Mouse (Mus musculus): ENCODE measurements around the gene Rad51b. TPM values are rescaled to one million over a fixed set of nuclear protein-coding genes. Genes with fewer than 3 reads are reported as not detected.

The Rad51b gene
- total and polyA plus RNA-seq, 3 experiments: 6.5 to 8.6 (median 8.5) TPM

DNA sequence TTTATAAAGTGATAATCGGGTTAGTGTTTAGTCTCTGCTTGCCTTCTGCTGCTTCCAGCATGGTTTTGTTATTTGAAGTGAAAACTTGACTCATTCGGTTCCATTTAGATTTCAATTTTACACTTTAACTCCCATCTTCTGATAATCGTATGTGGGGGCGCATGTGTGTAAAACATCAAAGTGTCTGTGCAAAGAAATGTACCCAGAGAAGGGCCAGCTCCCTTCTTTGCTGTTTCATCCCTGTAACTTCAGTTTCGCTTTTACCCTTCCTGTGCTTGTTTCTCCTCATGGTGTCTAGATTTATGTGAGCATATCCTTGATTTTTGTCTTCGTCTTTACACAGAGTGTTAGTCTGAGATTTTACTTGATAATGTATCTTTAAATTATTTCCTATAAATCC is 142.9 kb downstream of the Rad51b start:
- Histone ChIP-seq H3K79me2 (replicated peaks; ENCODE audit: control insufficient read depth, extremely low read depth, insufficient read depth, poor library complexity, severe bottlenecking) (no peaks in the 10 kb centered on the region), H3K27ac (ENCODE audit: insufficient read depth, low read depth) (no peak overlapping the region), H3K4me2 (ENCODE audit: insufficient read depth, low read depth, poor library complexity, severe bottlenecking) (peak overlapping the region; percentile 75), H3K4me1 (ENCODE audit: control insufficient read depth in 1 of 2, insufficient read depth in 2 of 2) (peaks cover 23 to 84% of the 10 kb centered on the region in 2 experiments), H3K27me3 (replicated peaks) (no peaks in the 10 kb centered on the region), H3K4me3 (replicated peaks in 1 of 3; ENCODE audit: low read depth in 2 of 3, low read length in 2 of 3, poor library complexity in 1 of 3) (no peak overlapping the region), H3K9ac (ENCODE audit: insufficient read depth, low read depth) (peak overlapping the region; percentile 22; the same call in 1 of the 2 replicates), H3K9me3 (replicated peaks; ENCODE audit: low read length) (no peaks in the 10 kb centered on the region), H3K36me3 (replicated peaks in 1 of 2; ENCODE audit: control insufficient read depth in 1 of 2, insufficient read depth in 1 of 2, low read length in 1 of 2) (no peaks in the 10 kb centered on the region)
- TF ChIP-seq NRF1 (IDR thresholded peaks at IDR 0.05; ENCODE audit: low read depth, low read length): no peak
- no peak for TF ChIP-seq POLR2A (IDR thresholded peaks at IDR 0.05; ENCODE audit: low read depth, low read length)
- TF ChIP-seq MXI1 (IDR thresholded peaks at IDR 0.05; ENCODE audit: low read depth, low read length): no peak
- TF ChIP-seq MAFK (IDR thresholded peaks at IDR 0.05; ENCODE audit: insufficient replicate concordance, low read length): no peak
- TF ChIP-seq TBP (conservative IDR thresholded peaks at IDR 0.05; ENCODE audit: low read depth, low read length): no peak
- no peak for TF ChIP-seq JUN (IDR thresholded peaks at IDR 0.05; ENCODE audit: insufficient read depth, low read depth, low read length)
- TF ChIP-seq CHD2 (IDR thresholded peaks at IDR 0.05; ENCODE audit: low read length): no peak
- TF ChIP-seq ZKSCAN1 (IDR thresholded peaks at IDR 0.05; ENCODE audit: borderline replicate concordance, low read depth, low read length): no peak
- TF ChIP-seq SIN3A (IDR thresholded peaks at IDR 0.05; ENCODE audit: low read length): no peak
- TF ChIP-seq HCFC1 (IDR thresholded peaks at IDR 0.05; ENCODE audit: low read depth, low read length): no peak
- TF ChIP-seq POLR2AphosphoS2 (IDR thresholded peaks at IDR 0.05; ENCODE audit: low read depth, low read length): no peak
- no peak for TF ChIP-seq JUND (conservative IDR thresholded peaks at IDR 0.05; ENCODE audit: low read depth, low read length)
- no peak for TF ChIP-seq GABPA (IDR thresholded peaks at IDR 0.05; ENCODE audit: insufficient replicate concordance, low read depth, low read length)
- TF ChIP-seq MEF2A (IDR thresholded peaks at IDR 0.05; ENCODE audit: borderline replicate concordance, low read depth, low read length): no peak
- DNase-seq (ENCODE audit: extremely low read depth): no peak
- dilution Hi-C loops (cut with MboI; ENCODE audit: extremely low pct_ligation_motif_present, extremely low pct_unique_long_range_greater_than_20kb, low sequenced_read_pairs) (no loop called here), in situ Hi-C loops (cut with MboI; ENCODE audit: low pct_ligation_motif_present, low pct_unique_long_range_greater_than_20kb, low sequenced_read_pairs) (no loop called here)

DNA sequence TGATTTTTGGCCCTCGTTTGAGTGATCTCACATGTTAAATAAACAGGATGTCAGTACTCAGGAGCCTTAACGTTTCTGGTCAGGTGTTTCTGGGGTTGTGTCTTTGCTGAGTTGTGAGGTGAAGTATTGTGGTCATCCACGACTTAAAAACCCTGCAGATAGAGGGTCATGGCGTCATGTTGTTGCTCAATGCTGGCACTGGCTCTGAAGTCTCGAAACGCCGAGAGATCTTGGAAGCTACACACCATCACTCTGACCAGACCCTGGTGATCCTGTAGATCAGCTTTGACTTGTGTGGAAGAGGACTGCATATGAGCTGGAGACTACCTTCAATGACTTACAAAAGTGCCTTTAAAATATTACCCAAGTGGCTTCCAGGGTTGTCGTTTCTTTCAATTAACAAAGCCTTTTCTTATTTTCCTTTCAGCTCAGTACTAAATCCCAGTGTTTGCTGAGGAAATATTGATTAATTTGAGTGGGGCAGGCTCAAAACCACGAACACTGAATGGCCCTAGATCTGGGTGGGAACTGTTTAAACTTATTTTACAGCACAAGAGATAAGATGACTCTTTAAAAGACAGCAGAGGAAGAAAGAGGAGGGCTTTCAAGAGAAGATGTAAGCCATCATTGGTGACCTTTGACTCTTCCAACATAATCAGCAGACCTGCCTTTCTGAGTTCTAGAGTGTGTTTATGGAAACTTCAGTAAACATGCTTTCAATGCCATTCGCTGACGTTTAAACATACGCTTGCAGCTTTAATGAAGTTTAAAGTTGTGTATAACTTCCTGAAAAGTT is 144.3 kb downstream of the Rad51b start:
- Histone ChIP-seq H3K79me2 (replicated peaks; ENCODE audit: control insufficient read depth, extremely low read depth, insufficient read depth, poor library complexity, severe bottlenecking) (no peaks in the 10 kb centered on the region), H3K4me3 (replicated peaks in 1 of 3; ENCODE audit: low read depth in 2 of 3, low read length in 2 of 3, poor library complexity in 1 of 3) (no peak overlapping the region), H3K36me3 (replicated peaks in 1 of 2; ENCODE audit: control insufficient read depth in 1 of 2, insufficient read depth in 1 of 2, low read length in 1 of 2) (no peaks in the 10 kb centered on the region), H3K27ac (ENCODE audit: insufficient read depth, low read depth) (peak overlapping the region; percentile 87), H3K9me3 (replicated peaks; ENCODE audit: low read length) (no peaks in the 10 kb centered on the region), H3K4me1 (ENCODE audit: control insufficient read depth in 1 of 2, insufficient read depth in 2 of 2) (peaks cover 21 to 86% of the 10 kb centered on the region in 2 experiments), H3K27me3 (replicated peaks) (no peaks in the 10 kb centered on the region), H3K4me2 (ENCODE audit: insufficient read depth, low read depth, poor library complexity, severe bottlenecking) (peak overlapping the region; percentile 93), H3K9ac (ENCODE audit: insufficient read depth, low read depth) (peak overlapping the region; percentile 56)
- 0 out of 2 replicates have a peak, but pooled peaks have one; percentile 18 for TF ChIP-seq MAX (IDR thresholded peaks at IDR 0.05; ENCODE audit: low read length)
- TF ChIP-seq MAFK (IDR thresholded peaks at IDR 0.05; ENCODE audit: insufficient replicate concordance, low read length): no peak
- no peak for TF ChIP-seq SIN3A (IDR thresholded peaks at IDR 0.05; ENCODE audit: low read length)
- TF ChIP-seq POLR2A (IDR thresholded peaks at IDR 0.05; ENCODE audit: low read depth, low read length): no peak
- TF ChIP-seq CTCF (conservative IDR thresholded peaks at IDR 0.05 in 1 of 2, IDR thresholded peaks at IDR 0.05 in 1 of 2; ENCODE audit: low read depth in 2 of 2, low read length in 2 of 2): no peak
- TF ChIP-seq MXI1 (IDR thresholded peaks at IDR 0.05; ENCODE audit: low read depth, low read length): 0 out of 2 replicates have a peak, but pooled peaks have one; percentile 48
- no peak for TF ChIP-seq E2F4 (IDR thresholded peaks at IDR 0.05; ENCODE audit: insufficient replicate concordance, low read depth, low read length)
- TF ChIP-seq TCF12 (IDR thresholded peaks at IDR 0.05; ENCODE audit: low read depth, low read length): no peak
- TF ChIP-seq NELFE (IDR thresholded peaks at IDR 0.05; ENCODE audit: low read depth, low read length): no peak
- TF ChIP-seq ZMIZ1 (IDR thresholded peaks at IDR 0.05; ENCODE audit: low read depth, low read length): no peak
- no peak for TF ChIP-seq GABPA (IDR thresholded peaks at IDR 0.05; ENCODE audit: insufficient replicate concordance, low read depth, low read length)
- no peak for TF ChIP-seq USF1 (IDR thresholded peaks at IDR 0.05; ENCODE audit: low read depth, low read length)
- TF ChIP-seq EP300 (IDR thresholded peaks at IDR 0.05; ENCODE audit: low read length): no peak
- no peak for TF ChIP-seq USF2 (conservative IDR thresholded peaks at IDR 0.05; ENCODE audit: low read depth, low read length)
- TF ChIP-seq MAZ (IDR thresholded peaks at IDR 0.05; ENCODE audit: low read depth, low read length): no peak
- TF ChIP-seq JUN (IDR thresholded peaks at IDR 0.05; ENCODE audit: insufficient read depth, low read depth, low read length): no peak
- no peak for TF ChIP-seq HCFC1 (IDR thresholded peaks at IDR 0.05; ENCODE audit: low read depth, low read length)
- no peak for TF ChIP-seq ELF1 (IDR thresholded peaks at IDR 0.05; ENCODE audit: low read depth, low read length)
- peak; percentile 83; the same call in 1 of the 2 replicates for TF ChIP-seq CHD1 (IDR thresholded peaks at IDR 0.05; ENCODE audit: low read depth, low read length)
- dilution Hi-C loops (cut with MboI; ENCODE audit: extremely low pct_ligation_motif_present, extremely low pct_unique_long_range_greater_than_20kb, low sequenced_read_pairs): no loop called here
- in situ Hi-C loops (cut with MboI; ENCODE audit: low pct_ligation_motif_present, low pct_unique_long_range_greater_than_20kb, low sequenced_read_pairs): no loop called here
- no peak for DNase-seq (ENCODE audit: extremely low read depth)
